Mouse (Mus musculus) thymus, postnatal 14 days (tissue): ENCODE measurements around the gene Klf16.

Experiments used
- DNase-seq: peaks from one replicate; pipeline ENCODE4 v3.0.0; 2021

Gene Klf16

GRCm38 (mm10) chr10:80573944-80574343, 3.2 kb downstream of the Klf16 start:
- DNase-seq: no peak

- DNase-seq: no peak
Observed at GRCm38 (mm10) chr10:80572477-80572876, 4.6 kb downstream of the Klf16 start.

- no peak for DNase-seq
Observed at GRCm38 (mm10) chr10:80570871-80571836, 6.0 kb downstream of the Klf16 start.

GRCm38 (mm10) chr10:80570419-80570818, 6.7 kb downstream of the Klf16 start:
- DNase-seq: no peak

- DNase-seq: peak; percentile 56
Observed at GRCm38 (mm10) chr10:80569664-80570066, 7.5 kb downstream of the Klf16 start.

GRCm38 (mm10) chr10:80568876-80569275, 8.2 kb downstream of the Klf16 start:
- no peak for DNase-seq

- DNase-seq: peak; percentile 94
Observed at GRCm38 (mm10) chr10:80566375-80567092, 10.6 kb downstream of the Klf16 start.

GRCm38 (mm10) chr10:80561116-80561944, 15.8 kb downstream of the Klf16 start, which contains the start of gene Rexo1:
Gene Rexo1 (minus strand): TSS chr10:80561560.
- DNase-seq: peak; percentile 95

GRCm38 (mm10) chr10:80560621-80561020, 16.5 kb downstream of the Klf16 start:
- DNase-seq: no peak

- DNase-seq: no peak
Observed at GRCm38 (mm10) chr10:80559431-80559830, 17.7 kb downstream of the Klf16 start.

GRCm38 (mm10) chr10:80557346-80557965, 19.7 kb downstream of the Klf16 start:
- DNase-seq: peak; percentile 78

GRCm38 (mm10) chr10:80553997-80554396, 23.1 kb downstream of the Klf16 start:
- DNase-seq: no peak

GRCm38 (mm10) chr10:80553575-80553974, 23.5 kb downstream of the Klf16 start:
- no peak for DNase-seq

- no peak for DNase-seq
Observed at GRCm38 (mm10) chr10:80552364-80552763, 24.8 kb downstream of the Klf16 start.

GRCm38 (mm10) chr10:80549279-80549678, 27.8 kb downstream of the Klf16 start:
- DNase-seq: no peak

- no peak for DNase-seq
Observed at GRCm38 (mm10) chr10:80548428-80549006, 28.6 kb downstream of the Klf16 start.

- no peak for DNase-seq
Observed at GRCm38 (mm10) chr10:80547539-80547938, 29.6 kb downstream of the Klf16 start.

GRCm38 (mm10) chr10:80546945-80547344, 30.2 kb downstream of the Klf16 start:
- DNase-seq: no peak

GRCm38 (mm10) chr10:80545590-80545989, 31.5 kb downstream of the Klf16 start:
- no peak for DNase-seq

GRCm38 (mm10) chr10:80543873-80544272, 33.2 kb downstream of the Klf16 start:
- no peak for DNase-seq

- DNase-seq: no peak
Observed at GRCm38 (mm10) chr10:80539493-80539892, 37.6 kb downstream of the Klf16 start.
